In genomic region chr1:38442479-38442878, GRCm38 (mm10) we compare ENCODE assay signal across 13 mouse cellular contexts.
DNase-seq lines count a peak whose midpoint lies in the region; ATAC-seq lines count a peak whose summit lies in the region.
"Had no signal": no experiment of that assay in that cellular context is flagged by ENCODE, and none has a peak within 500 bp of the region (broad histone marks: within the 10 kb centered on the region; RNA-seq: fewer than 3 reads in every experiment).

No protein-coding gene starts in this region.

- H3K4me2 ChIP-seq in hindbrain, embryonic 14.5 days (replicated peaks) = no peak overlapping the region
- no peak overlapping the region for H3K4me2 ChIP-seq in embryonic facial prominence, embryonic 11.5 days (ENCODE audit: low read depth, low read length)
- H3K4me2 ChIP-seq in liver, embryonic 16.5 days (ENCODE audit: low read depth, low read length) = peak overlapping the region; percentile 27

- no peaks in the 10 kb centered on the region for H3K9me3 ChIP-seq in hindbrain, embryonic 10.5 days
- no peaks in the 10 kb centered on the region for H3K9me3 ChIP-seq in hindbrain, embryonic 14.5 days (ENCODE audit: control insufficient read depth, low read length)
- no peaks in the 10 kb centered on the region for H3K9me3 ChIP-seq in embryonic facial prominence, embryonic 11.5 days (replicated peaks; ENCODE audit: control insufficient read depth, low read length)
- H3K9me3 ChIP-seq in liver, embryonic 16.5 days (replicated peaks; ENCODE audit: control insufficient read depth, low read length) = no peaks in the 10 kb centered on the region

- H3K27me3 ChIP-seq in hindbrain, embryonic 10.5 days (ENCODE audit: insufficient read depth, poor library complexity, severe bottlenecking) = no peaks in the 10 kb centered on the region
- no peaks in the 10 kb centered on the region for H3K27me3 ChIP-seq in hindbrain, embryonic 14.5 days (ENCODE audit: control insufficient read depth, insufficient read depth, low read length)
- H3K27me3 ChIP-seq in embryonic facial prominence, embryonic 11.5 days (ENCODE audit: control insufficient read depth, insufficient read depth, low read length) = no peaks in the 10 kb centered on the region
- no peaks in the 10 kb centered on the region for H3K27me3 ChIP-seq in liver, embryonic 16.5 days (ENCODE audit: control insufficient read depth, insufficient read depth, low read depth, low read length)

- peak; percentile 40 for DNase-seq in embryo, embryonic 10 days (ENCODE audit: low spot score)
- no peak for DNase-seq in embryo, embryonic 10.5 days (ENCODE audit: low spot score)
- no peak for DNase-seq in hindbrain, embryonic 10.5 days (ENCODE audit: low spot score)
- DNase-seq in hindbrain, embryonic 14.5 days (ENCODE audit: low spot score) = no peak
- no peak for DNase-seq in embryonic facial prominence, embryonic 11.5 days (ENCODE audit: low spot score)
- DNase-seq in T-cell, adult 2 months (ENCODE audit: low spot score) = no peak
- no peak for DNase-seq in kidney, adult 9 months
- DNase-seq: adrenal gland, adult 8-10 months; cerebellum, postnatal 36 days; kidney, adult 2 months; lung, adult 2 months; right cerebral cortex, postnatal 4 days had no signal

- no peak overlapping the region for H3K9ac ChIP-seq in hindbrain, embryonic 14.5 days
- H3K9ac ChIP-seq in embryonic facial prominence, embryonic 11.5 days (replicated peaks; ENCODE audit: low read length) = no peak overlapping the region
- peak overlapping the region; percentile 20; the same call in 1 of the 2 replicates for H3K9ac ChIP-seq in liver, embryonic 16.5 days (ENCODE audit: low read depth, low read length)

- H3K4me1 ChIP-seq in hindbrain, embryonic 10.5 days (replicated peaks) = peaks cover 88% of the 10 kb centered on the region
- peaks cover 61% of the 10 kb centered on the region for H3K4me1 ChIP-seq in hindbrain, embryonic 14.5 days (replicated peaks; ENCODE audit: control insufficient read depth, insufficient read depth, low read length)
- H3K4me1 ChIP-seq in embryonic facial prominence, embryonic 11.5 days (ENCODE audit: control insufficient read depth, insufficient read depth, low read length) = peaks cover 2% of the 10 kb centered on the region
- H3K4me1 ChIP-seq in liver, embryonic 16.5 days (ENCODE audit: control insufficient read depth, low read depth, low read length) = peaks cover 32% of the 10 kb centered on the region

- no peaks in the 10 kb centered on the region for H3K36me3 ChIP-seq in hindbrain, embryonic 10.5 days
- no peaks in the 10 kb centered on the region for H3K36me3 ChIP-seq in hindbrain, embryonic 14.5 days (replicated peaks; ENCODE audit: control insufficient read depth, insufficient read depth)
- H3K36me3 ChIP-seq in embryonic facial prominence, embryonic 11.5 days (replicated peaks; ENCODE audit: control insufficient read depth, insufficient read depth, low read depth, low read length) = no peaks in the 10 kb centered on the region
- H3K36me3 ChIP-seq in liver, embryonic 16.5 days (ENCODE audit: control insufficient read depth, insufficient read depth) = no peaks in the 10 kb centered on the region

- peak overlapping the region; percentile 72 for H3K27ac ChIP-seq in hindbrain, embryonic 10.5 days
- no peak overlapping the region for H3K27ac ChIP-seq in hindbrain, embryonic 14.5 days
- H3K27ac ChIP-seq in embryonic facial prominence, embryonic 11.5 days (replicated peaks; ENCODE audit: low read depth, low read length) = no peak overlapping the region
- no peak overlapping the region; the same call in 1 of the 2 replicates for H3K27ac ChIP-seq in liver, embryonic 16.5 days (ENCODE audit: low read length)

- no peak for ATAC-seq in hindbrain, embryonic 14.5 days (ENCODE audit: low FRiP score)
- ATAC-seq in embryonic facial prominence, embryonic 11.5 days (replicated peaks; ENCODE audit: insufficient number of reproducible peaks, low FRiP score, low TSS enrichment, low read depth) = 0 out of 2 replicates have a peak, but pooled peaks have one; percentile 18
- peak; percentile 77 for ATAC-seq in liver, embryonic 16.5 days (ENCODE audit: low read depth)

- no peak overlapping the region for H3K4me3 ChIP-seq in hindbrain, embryonic 10.5 days
- no peak overlapping the region for H3K4me3 ChIP-seq in hindbrain, embryonic 14.5 days (replicated peaks; ENCODE audit: low read length)
- no peak overlapping the region for H3K4me3 ChIP-seq in embryonic facial prominence, embryonic 11.5 days (ENCODE audit: low read depth, low read length)
- H3K4me3 ChIP-seq in liver, embryonic 16.5 days (ENCODE audit: low read depth, low read length) = no peak overlapping the region

- WGBS in hindbrain, embryonic 10.5 days = 58% methylated on average over 9 of the region's 9 CpGs
- 53% methylated on average over 9 of the region's 9 CpGs for WGBS in hindbrain, embryonic 14.5 days
- 75% methylated on average over 9 of the region's 9 CpGs for WGBS in embryonic facial prominence, embryonic 11.5 days
- WGBS in liver, embryonic 16.5 days (ENCODE audit: insufficient replicate concordance) = 40% methylated on average over 9 of the region's 9 CpGs
